Mouse (Mus musculus): ENCODE measurements around the gene Ttc26. TPM values are rescaled to one million over a fixed set of nuclear protein-coding genes. Genes with fewer than 3 reads are reported as not detected.
"Not testable (repeated sequence)": the region's sequence is repeated elsewhere in the genome, so short reads cannot be mapped to it uniquely, and the experiment has no call there.

The Ttc26 gene
- polyA plus RNA-seq, 1 experiment from 2014 or later, result 9.9 TPM

DNA sequence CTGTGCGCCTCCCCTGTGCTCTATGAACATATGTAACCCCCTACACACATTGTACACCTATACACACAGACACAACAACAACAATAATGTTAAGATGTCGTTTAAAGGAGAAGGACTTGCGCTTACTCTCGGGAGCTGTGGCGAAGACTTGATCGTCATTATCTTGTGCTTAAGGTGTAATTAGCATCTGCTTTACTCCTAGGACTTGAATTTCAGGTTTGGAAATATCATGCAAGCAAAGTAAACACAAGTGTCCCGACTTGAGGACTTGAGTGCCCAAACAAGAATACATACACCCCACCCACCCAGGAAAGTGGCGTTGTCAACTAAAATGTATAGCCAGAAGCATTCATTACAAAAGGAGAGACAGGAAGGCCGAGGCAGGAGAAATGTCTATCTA is 31.5 kb upstream of the Ttc26 start:
- no peak for ATAC-seq
- Histone ChIP-seq H3K4me3 (replicated peaks) (no peak overlapping the region), H3K27me3 (peaks cover 53% of the 10 kb centered on the region), H3K9me3 (no peaks in the 10 kb centered on the region), H3K27ac (no peak overlapping the region), H3K4me1 (replicated peaks) (peaks cover 13% of the 10 kb centered on the region), H3K36me3 (no peaks in the 10 kb centered on the region), H3K9ac (replicated peaks) (no peak overlapping the region), H3K4me2 (replicated peaks) (no peak overlapping the region)
- 83% methylated on average over 9 of the region's 9 CpGs for WGBS

GRCm38 (mm10) chr6:38351930-38352329 is 29.3 kb upstream of the Ttc26 start:
- Histone ChIP-seq H3K4me3 (replicated peaks) (no peak overlapping the region), H3K27me3 (peaks cover 73% of the 10 kb centered on the region), H3K27ac (no peak overlapping the region), H3K4me1 (replicated peaks) (peaks cover 21% of the 10 kb centered on the region), H3K36me3 (no peaks in the 10 kb centered on the region), H3K9me3 (no peaks in the 10 kb centered on the region), H3K9ac (replicated peaks) (no peak overlapping the region), H3K4me2 (replicated peaks) (no peak overlapping the region)
- WGBS, result 54% methylated on average over 4 of the region's 4 CpGs
- ATAC-seq, result no peak

DNA sequence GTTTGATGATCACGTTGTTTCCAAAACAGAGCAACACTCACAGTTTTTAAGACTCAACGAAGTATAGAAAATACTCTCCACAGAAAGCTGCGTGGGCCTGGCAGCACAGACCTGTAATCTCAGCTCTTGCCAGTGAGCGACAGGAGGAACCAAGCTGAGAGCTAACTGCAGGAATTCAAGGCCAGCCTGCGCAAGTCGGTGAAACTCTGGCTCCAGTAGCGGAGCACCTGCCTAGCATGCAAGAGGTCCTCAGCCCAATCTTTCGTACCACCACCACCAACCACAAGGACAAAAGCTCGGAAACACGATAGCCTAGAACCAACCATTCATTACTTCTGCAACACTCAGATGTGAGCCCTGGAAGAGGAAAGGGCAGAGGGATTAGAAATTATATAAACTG is 28.8 kb upstream of the Ttc26 start:
- H3K27ac ChIP-seq, result no peak overlapping the region
- H3K4me1 ChIP-seq (replicated peaks), result peaks cover 21% of the 10 kb centered on the region
- H3K36me3 ChIP-seq, result no peaks in the 10 kb centered on the region
- H3K4me3 ChIP-seq (replicated peaks), result no peak overlapping the region
- peaks cover 78% of the 10 kb centered on the region for H3K27me3 ChIP-seq
- 13% methylated on average over 10 of the region's 10 CpGs for WGBS
- no peaks in the 10 kb centered on the region for H3K9me3 ChIP-seq
- no peak overlapping the region for H3K4me2 ChIP-seq (replicated peaks)
- no peak overlapping the region for H3K9ac ChIP-seq (replicated peaks)
- ATAC-seq, result no peak

DNA sequence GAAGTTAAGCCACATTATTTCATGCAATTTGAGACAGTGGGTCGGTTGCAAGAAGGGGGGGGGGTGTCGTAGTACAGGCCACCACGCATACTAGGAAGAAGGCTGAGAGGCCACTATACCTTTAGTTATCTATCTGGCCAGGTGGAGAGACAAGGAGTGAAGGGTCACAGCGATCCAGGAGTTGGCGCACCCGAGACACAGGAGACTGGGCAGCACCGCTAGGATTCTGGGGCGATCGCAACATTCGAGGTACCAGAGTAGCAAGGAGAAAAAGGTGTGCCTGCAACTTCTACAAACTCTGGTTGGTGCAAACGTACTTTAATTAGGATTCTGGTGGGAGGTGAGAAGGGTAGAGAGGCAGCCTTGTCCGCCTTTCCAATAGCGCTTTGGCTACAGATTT is 28.1 kb upstream of the Ttc26 start:
- H3K27ac ChIP-seq, result no peak overlapping the region
- peak overlapping the region; percentile 47; the same call in 1 of the 2 replicates for H3K4me3 ChIP-seq (replicated peaks)
- peaks cover 84% of the 10 kb centered on the region for H3K27me3 ChIP-seq
- 10% methylated on average over 13 of the region's 13 CpGs for WGBS
- no peaks in the 10 kb centered on the region for H3K9me3 ChIP-seq
- H3K9ac ChIP-seq (replicated peaks), result no peak overlapping the region
- ATAC-seq, result no peak
- no peaks in the 10 kb centered on the region for H3K36me3 ChIP-seq
- H3K4me1 ChIP-seq (replicated peaks), result peaks cover 21% of the 10 kb centered on the region
- no peak overlapping the region for H3K4me2 ChIP-seq (replicated peaks)

GRCm38 (mm10) chr6:38353811-38354722 is 27.2 kb upstream of the Ttc26 start, which contains the start of gene Zc3hav1:
Gene Zc3hav1 (minus strand): TSS chr6:38354603.
- peak within 1 kb of the TSS; percentile 50; the same call in 1 of the 2 replicates for H3K9ac ChIP-seq (replicated peaks)
- WGBS, result under 1% methylated on average over 87 of the region's 87 CpGs

GRCm38 (mm10) chr6:38354723-38355353 is 26.4 kb upstream of the Ttc26 start:
- no peak for ATAC-seq
- 0 out of 2 replicates have a peak overlapping the region, but pooled peaks have one; percentile 50 for H3K9ac ChIP-seq (replicated peaks)
- no peaks in the 10 kb centered on the region for H3K9me3 ChIP-seq
- no peak overlapping the region for H3K27ac ChIP-seq
- peaks cover 21% of the 10 kb centered on the region for H3K4me1 ChIP-seq (replicated peaks)
- under 1% methylated on average over 20 of the region's 20 CpGs for WGBS
- peak overlapping the region; percentile 61 for H3K4me2 ChIP-seq (replicated peaks)
- peaks cover 81% of the 10 kb centered on the region for H3K27me3 ChIP-seq
- peak overlapping the region; percentile 47 for H3K4me3 ChIP-seq (replicated peaks)
- no peaks in the 10 kb centered on the region for H3K36me3 ChIP-seq

More at GRCm38 (mm10) chr6:38353811-38354722, 27.2 kb upstream of the Ttc26 start, which contains the start of gene Zc3hav1:
- ATAC-seq, result peak; percentile 74
- H3K4me1 ChIP-seq (replicated peaks), result peaks cover 21% of the 10 kb centered on the region
- H3K36me3 ChIP-seq, result no peaks in the 10 kb centered on the region
- H3K27me3 ChIP-seq, result peaks cover 86% of the 10 kb centered on the region
- H3K9me3 ChIP-seq, result no peaks in the 10 kb centered on the region
- H3K27ac ChIP-seq, result no peak within 1 kb of the TSS
- peak within 1 kb of the TSS; percentile 47 for H3K4me3 ChIP-seq (replicated peaks)
- H3K4me2 ChIP-seq (replicated peaks), result peak within 1 kb of the TSS; percentile 61

DNA sequence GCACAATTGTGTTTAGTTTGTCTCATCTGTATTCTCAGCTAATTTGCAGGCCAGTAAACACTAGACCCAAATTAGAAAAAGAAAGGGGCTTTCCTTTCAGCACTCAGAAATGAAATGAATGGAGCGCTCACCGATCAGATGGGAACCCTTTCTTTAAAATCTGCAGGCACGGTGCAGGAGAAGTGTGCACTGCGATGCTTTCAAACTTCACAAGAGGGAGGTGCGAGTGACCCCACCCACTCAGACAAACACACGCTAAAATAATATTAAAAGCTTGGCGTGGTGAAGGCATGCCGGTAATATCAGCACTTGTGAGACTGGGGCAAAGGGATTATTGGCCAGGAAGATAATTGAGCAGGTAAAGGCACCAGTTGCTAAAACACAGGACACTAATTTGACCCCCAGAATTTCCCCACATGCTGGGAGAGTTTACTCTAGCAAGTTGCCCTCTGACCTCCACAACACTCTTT is 25.9 kb upstream of the Ttc26 start:
- no peaks in the 10 kb centered on the region for H3K9me3 ChIP-seq
- H3K36me3 ChIP-seq, result no peaks in the 10 kb centered on the region
- peak overlapping the region; percentile 61; the same call in 1 of the 2 replicates for H3K4me2 ChIP-seq (replicated peaks)
- H3K4me1 ChIP-seq (replicated peaks), result peaks cover 21% of the 10 kb centered on the region
- H3K9ac ChIP-seq (replicated peaks), result no peak overlapping the region
- peaks cover 76% of the 10 kb centered on the region for H3K27me3 ChIP-seq
- ATAC-seq, result no peak
- no peak overlapping the region for H3K27ac ChIP-seq
- H3K4me3 ChIP-seq (replicated peaks), result no peak overlapping the region
- under 1% methylated on average over 8 of the region's 8 CpGs for WGBS

- 8% methylated on average over 7 of the region's 7 CpGs for WGBS
- H3K4me2 ChIP-seq (replicated peaks), result no peak overlapping the region
- H3K9ac ChIP-seq (replicated peaks), result no peak overlapping the region
- H3K27me3 ChIP-seq, result peaks cover 71% of the 10 kb centered on the region
- no peak overlapping the region for H3K4me3 ChIP-seq (replicated peaks)
- no peak overlapping the region for H3K27ac ChIP-seq
- no peak for ATAC-seq
- H3K36me3 ChIP-seq, result no peaks in the 10 kb centered on the region
- H3K4me1 ChIP-seq (replicated peaks), result peaks cover 21% of the 10 kb centered on the region
- H3K9me3 ChIP-seq, result no peaks in the 10 kb centered on the region
Measured at GRCm38 (mm10) chr6:38355862-38356261, 25.4 kb upstream of the Ttc26 start.

GRCm38 (mm10) chr6:38356661-38357433 is 24.4 kb upstream of the Ttc26 start:
- not testable (repeated sequence) for H3K4me3 ChIP-seq (replicated peaks)
- H3K27me3 ChIP-seq, result peaks cover 63% of the 10 kb centered on the region
- 76% methylated on average over 15 of the region's 15 CpGs for WGBS

GRCm38 (mm10) chr6:38357603-38358252 is 23.5 kb upstream of the Ttc26 start:
- Histone ChIP-seq H3K36me3 (no peaks in the 10 kb centered on the region), H3K4me1 (replicated peaks) (peaks cover 21% of the 10 kb centered on the region), H3K9ac (replicated peaks) (no peak overlapping the region), H3K27ac (no peak overlapping the region), H3K9me3 (no peaks in the 10 kb centered on the region), H3K4me3 (replicated peaks) (no peak overlapping the region), H3K27me3 (peaks cover 54% of the 10 kb centered on the region), H3K4me2 (replicated peaks) (no peak overlapping the region)
- ATAC-seq, result no peak
- 22% methylated on average over 5 of the region's 5 CpGs for WGBS

More at GRCm38 (mm10) chr6:38356661-38357433, 24.4 kb upstream of the Ttc26 start:
- H3K9me3 ChIP-seq; H3K9ac ChIP-seq (replicated peaks); H3K27ac ChIP-seq; H3K36me3 ChIP-seq; H3K4me2 ChIP-seq (replicated peaks); ATAC-seq: not testable (repeated sequence)
- peaks cover 21% of the 10 kb centered on the region for H3K4me1 ChIP-seq (replicated peaks)
